Comparison of ENCODE assay signal across 27 mouse cellular contexts in the genomic region with DNA sequence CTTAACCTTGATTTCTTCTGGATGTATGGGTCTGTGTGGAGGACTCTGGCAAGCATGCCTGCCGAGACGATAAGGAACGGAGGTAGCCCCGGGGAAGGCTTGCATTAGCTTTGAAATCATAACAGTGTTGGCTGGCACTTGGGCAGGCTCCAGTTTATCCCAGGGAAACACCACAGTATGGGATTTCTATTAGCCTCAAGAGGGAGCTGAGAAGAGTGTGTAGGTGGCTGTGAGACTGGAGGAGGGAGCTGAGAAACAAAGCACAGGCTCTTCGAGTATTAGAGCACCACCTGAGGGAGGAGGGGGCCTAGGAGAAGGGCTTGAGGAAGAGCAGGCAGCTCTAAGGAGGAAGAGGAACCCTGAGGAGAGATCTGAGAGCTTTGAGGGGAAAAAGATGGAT.
"Had no signal": no experiment of that assay in that cellular context is flagged by ENCODE, and none has a peak within 500 bp of the region (broad histone marks: within the 10 kb centered on the region; RNA-seq: fewer than 3 reads in every experiment).

No protein-coding gene starts in this region.

- H3K27me3 ChIP-seq: heart, embryonic 13.5 days; heart, embryonic 15.5 days; hindbrain, embryonic 13.5 days; hindbrain, embryonic 15.5 days; kidney, embryonic 15.5 days; limb, embryonic 12.5 days; liver, embryonic 13.5 days; liver, embryonic 15.5 days had no signal

- DNase-seq: gastrocnemius, adult 2 months; gastrocnemius, postnatal 10 days; gastrocnemius, postnatal 25 days; heart, adult 18-20 months; heart, postnatal 14 days; heart, postnatal 36 days; kidney, adult 11 months; kidney, adult 2 months; kidney, adult 9 months; kidney, postnatal 14 days; kidney, postnatal 4 days; liver; liver, embryonic 13.5 days had no signal

- H3K9me3 ChIP-seq: heart, embryonic 13.5 days; heart, embryonic 15.5 days; hindbrain, embryonic 13.5 days; hindbrain, embryonic 15.5 days; kidney, embryonic 15.5 days; limb, embryonic 10.5 days; limb, embryonic 12.5 days; liver, embryonic 13.5 days; liver, embryonic 15.5 days had no signal

- H3K27ac ChIP-seq: gastrocnemius, adult 2 months; heart, embryonic 13.5 days; heart, embryonic 15.5 days; hindbrain, embryonic 13.5 days; hindbrain, embryonic 15.5 days; hindbrain, postnatal 0 days; kidney, embryonic 15.5 days; kidney, postnatal 0 days; layer of hippocampus, adult 2 months; left cerebral cortex, adult 2 months; limb, embryonic 10.5 days; limb, embryonic 12.5 days; liver, embryonic 13.5 days; liver, embryonic 15.5 days had no signal

- H3K4me1 ChIP-seq: heart, embryonic 13.5 days; heart, embryonic 15.5 days; hindbrain, embryonic 13.5 days; hindbrain, embryonic 15.5 days; kidney, embryonic 15.5 days; limb, embryonic 10.5 days; limb, embryonic 12.5 days; liver, embryonic 13.5 days; liver, embryonic 15.5 days had no signal

- H3K4me2 ChIP-seq: heart, embryonic 13.5 days; heart, embryonic 15.5 days; hindbrain, embryonic 13.5 days; hindbrain, embryonic 15.5 days; kidney, embryonic 15.5 days; limb, embryonic 12.5 days; liver, embryonic 11.5 days; liver, embryonic 13.5 days; liver, embryonic 15.5 days had no signal

- H3K9ac ChIP-seq: heart, embryonic 13.5 days; heart, embryonic 15.5 days; hindbrain, embryonic 13.5 days; hindbrain, embryonic 15.5 days; kidney, embryonic 15.5 days; limb, embryonic 12.5 days; liver, embryonic 13.5 days; liver, embryonic 15.5 days had no signal

- H3K36me3 ChIP-seq: heart, embryonic 13.5 days; heart, embryonic 15.5 days; hindbrain, embryonic 13.5 days; hindbrain, embryonic 15.5 days; kidney, embryonic 15.5 days; limb, embryonic 10.5 days; limb, embryonic 12.5 days; liver, embryonic 13.5 days; liver, embryonic 15.5 days had no signal

- ATAC-seq: hindbrain, postnatal 0 days; intestine, embryonic 16.5 days had no signal

- H3K4me3 ChIP-seq: gastrocnemius, adult 2 months; heart, embryonic 13.5 days; heart, embryonic 15.5 days; hindbrain, embryonic 13.5 days; hindbrain, embryonic 15.5 days; kidney, embryonic 15.5 days; layer of hippocampus, adult 2 months; left cerebral cortex, adult 2 months; limb, embryonic 10.5 days; limb, embryonic 12.5 days; liver, embryonic 13.5 days; liver, embryonic 15.5 days had no signal
